Mouse (Mus musculus): ENCODE results near the gene Spock2. TPM values are rescaled to one million over a fixed set of nuclear protein-coding genes. Genes with fewer than 3 reads are reported as not detected.

The Spock2 gene
- total RNA-seq (2023) = 4.7 TPM

DNA sequence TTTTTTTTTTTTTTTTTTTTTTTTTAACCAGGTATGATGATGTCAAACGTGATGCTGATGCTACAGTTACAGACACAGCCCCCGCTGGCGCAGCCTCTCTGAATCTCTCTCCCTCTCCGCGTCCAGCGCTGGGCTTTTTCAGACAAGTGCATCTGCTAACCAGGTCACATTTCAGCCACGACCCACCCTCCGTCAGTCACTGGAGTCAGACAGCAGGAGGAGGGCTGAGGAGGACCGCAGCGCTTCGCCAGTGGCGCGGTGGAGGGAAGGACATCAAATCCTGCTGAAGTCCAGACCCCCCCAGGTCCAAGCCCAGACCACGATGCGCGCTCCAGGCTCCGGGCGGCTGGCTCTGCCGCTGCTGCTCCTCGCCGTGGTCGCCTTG, at the start of gene Spock2:
Gene Spock2, plus strand, starts transcription at position 74 of the 385 bp plus-strand sequence.

Other genes starting within 250 kb of the Spock2 start
- gene Dnajb12, start 226.7 kb upstream of the Spock2 start, total RNA-seq (2023) = 43.4 TPM
- gene Ddit4, start 154.4 kb upstream of the Spock2 start, total RNA-seq (2023) = 28.9 TPM
- 27.0 TPM for gene Ascc1, start 103.4 kb upstream of the Spock2 start, total RNA-seq (2023)
- 48.9 TPM for gene Anapc16, start 103.1 kb upstream of the Spock2 start, total RNA-seq (2023)
- gene Chst3, start 113.0 kb downstream of the Spock2 start, total RNA-seq (2023) = 9.6 TPM
- gene Psap, start 171.4 kb downstream of the Spock2 start, total RNA-seq (2023) = 395 TPM
- 384 TPM for gene Vsir, start 240.6 kb downstream of the Spock2 start, total RNA-seq (2023)